Mouse (Mus musculus) spleen, adult 2 months (tissue): ENCODE measurements at regions not wholly inside any gene's neighbourhood (a gene's known extent, or its start where the extent isn't known, plus 50 kb on each side); places are given as distances from the start of the nearest gene placed in this dataset.

Experiments
- CTCF ChIP-seq: fragments of 200-500 bp; IDR thresholded peaks from 2 replicates; pipeline ENCODE4 v1.5.1; 2011; ENCODE audit warnings: mild to moderate bottlenecking, inconsistent platforms; ENCODE audit not compliant: insufficient read depth, insufficient read length, insufficient replicate concordance; ENCODE audit errors: extremely low read depth
- POLR2A ChIP-seq: fragments of 200-500 bp; IDR thresholded peaks from 2 replicates; pipeline ENCODE4 v1.6.1; 2011; ENCODE audit warnings: low read depth, low read length, inconsistent platforms

DNA sequence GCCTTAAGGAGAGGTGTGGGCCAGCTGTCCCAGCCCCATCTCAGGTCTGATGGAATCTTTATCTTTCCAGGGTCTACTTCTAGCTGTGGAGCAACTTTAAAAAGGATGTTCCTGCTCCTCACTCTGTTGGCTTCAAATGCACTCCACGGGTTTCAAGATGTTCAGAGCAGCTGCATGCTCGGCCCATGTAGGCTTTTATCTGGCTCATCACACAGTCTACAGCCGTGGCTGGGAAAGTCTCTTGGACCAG lies 61.2 kb upstream of the Cpm start:
- TF ChIP-seq POLR2A (no peak), CTCF (no peak)
